Mouse (Mus musculus) kidney, postnatal 36 days (tissue): ENCODE measurements around the gene Rufy4.
"Not testable (repeated sequence)": the region's sequence is repeated elsewhere in the genome, so short reads cannot be mapped to it uniquely, and the experiment has no call there.

Experiments used
- DNase-seq, 2 experiments: peaks; one replicate each; pipeline ENCODE4 v3.0.0; 2021 to 2022; ENCODE audit warnings: mixed read lengths in 2 of 2

The Rufy4 gene

GRCm38 (mm10) chr1:74153461-74154184, 28.3 kb downstream of the Rufy4 start, which contains the start of gene Cxcr2:
Cxcr2 (plus strand) TSS chr1:74153989.
- no peak for DNase-seq

GRCm38 (mm10) chr1:74155435-74156012, 30.2 kb downstream of the Rufy4 start:
- no peak for DNase-seq

GRCm38 (mm10) chr1:74156381-74156910, 31.1 kb downstream of the Rufy4 start:
- no peak for DNase-seq

GRCm38 (mm10) chr1:74159613-74160012, 34.3 kb downstream of the Rufy4 start:
- not testable (repeated sequence) for DNase-seq

- no peak for DNase-seq
Measured at GRCm38 (mm10) chr1:74160036-74160435, 34.7 kb downstream of the Rufy4 start.

GRCm38 (mm10) chr1:74167136-74167535, 41.8 kb downstream of the Rufy4 start:
- no peak for DNase-seq

- DNase-seq: no peak
Measured at GRCm38 (mm10) chr1:74169721-74170120, 44.4 kb downstream of the Rufy4 start.

- DNase-seq: no peak
Measured at GRCm38 (mm10) chr1:74172722-74173121, 47.4 kb downstream of the Rufy4 start.

- DNase-seq: no peak
Measured at GRCm38 (mm10) chr1:74175731-74176130, 50.4 kb downstream of the Rufy4 start.

- DNase-seq: no peak
Measured at GRCm38 (mm10) chr1:74178618-74179017, 53.3 kb downstream of the Rufy4 start.

- no peak for DNase-seq
Measured at GRCm38 (mm10) chr1:74179624-74180408, 54.5 kb downstream of the Rufy4 start.

GRCm38 (mm10) chr1:74181462-74181861, 56.1 kb downstream of the Rufy4 start:
- DNase-seq: no peak

GRCm38 (mm10) chr1:74183006-74183405, 57.7 kb downstream of the Rufy4 start:
- DNase-seq: peak; percentile 27 to 46

- DNase-seq: no peak
Measured at GRCm38 (mm10) chr1:74190471-74190870, 65.1 kb downstream of the Rufy4 start.

- no peak for DNase-seq
Measured at GRCm38 (mm10) chr1:74192711-74193110, 67.4 kb downstream of the Rufy4 start.

GRCm38 (mm10) chr1:74194445-74194844, 69.1 kb downstream of the Rufy4 start, which contains the start of gene Cxcr1:
Cxcr1 (minus strand) TSS chr1:74194631.
- no peak for DNase-seq

- DNase-seq: peak; percentile 40 to 67
Measured at GRCm38 (mm10) chr1:74195961-74196360, 70.6 kb downstream of the Rufy4 start.

- DNase-seq: peak; percentile 74 to 83
Measured at GRCm38 (mm10) chr1:74196621-74197419, 71.5 kb downstream of the Rufy4 start.
